Mouse (Mus musculus) MEL (cell line): ENCODE measurements around the gene Srpx2. TPM values are rescaled to one million over a fixed set of nuclear protein-coding genes. Genes with fewer than 3 reads are reported as not detected.

Source experiments
- DNase-seq: peaks from one replicate; pipeline ENCODE4 v3.0.0; 2011; ENCODE audit warnings: low read depth, low spot score
- H3K27ac ChIP-seq: 2 replicates; pipeline ENCODE4 v1.5.1; 2012; ENCODE audit warnings: low read depth, mild to moderate bottlenecking, control low read depth, low read length, moderate library complexity; ENCODE audit not compliant: control insufficient read depth
- H3K27me3 ChIP-seq, 2 experiments: fragments of 150-350 bp in 1 of 2; sonication (generic) in 1 of 2; 2 replicates each; pipeline ENCODE4 v1.6.1; 2012; ENCODE audit warnings: low read length in 2 of 2, mild to moderate bottlenecking in 2 of 2, improper control_type of control experiment in 1 of 2, moderate library complexity in 1 of 2; ENCODE audit not compliant: insufficient read depth in 2 of 2, control insufficient read depth in 1 of 2
- H3K36me3 ChIP-seq, 2 experiments: 2 replicates each; pipeline ENCODE4 v1.6.1; 2012 to 2014; ENCODE audit warnings: low read length in 2 of 2, improper control_type of control experiment in 1 of 2, inconsistent platforms in 1 of 2, mild to moderate bottlenecking in 1 of 2; ENCODE audit not compliant: insufficient read depth in 2 of 2, control insufficient read depth in 1 of 2
- H3K4me1 ChIP-seq, 2 experiments: fragments of 150-350 bp in 1 of 2; sonication (generic) in 1 of 2; 2 replicates each; pipeline ENCODE4 v1.6.1; 2012; ENCODE audit warnings: low read length in 2 of 2, improper control_type of control experiment in 1 of 2, mild to moderate bottlenecking in 1 of 2; ENCODE audit not compliant: insufficient read depth in 2 of 2, control insufficient read depth in 1 of 2
- H3K4me3 ChIP-seq, 2 experiments: fragments of 150-350 bp in 1 of 2; sonication (generic) in 1 of 2; 2 replicates each; pipeline ENCODE4 v1.5.1; 2012; ENCODE audit warnings: low read depth in 2 of 2, low read length in 2 of 2, mild to moderate bottlenecking in 2 of 2, moderate library complexity in 2 of 2, control low read depth in 1 of 2, improper control_type of control experiment in 1 of 2; ENCODE audit not compliant: control insufficient read depth in 1 of 2, insufficient read depth in 1 of 2
- H3K79me2 ChIP-seq: 2 replicates; pipeline ENCODE4 v1.6.1; 2012; ENCODE audit warnings: mild to moderate bottlenecking, low read length, moderate library complexity; ENCODE audit not compliant: control insufficient read depth, poor library complexity, insufficient read depth
- H3K9ac ChIP-seq: 2 replicates; pipeline ENCODE4 v1.6.1; 2012; ENCODE audit warnings: low read depth, mild to moderate bottlenecking, control low read depth, low read length, moderate library complexity; ENCODE audit not compliant: control insufficient read depth, poor library complexity, severe bottlenecking
- H3K9me3 ChIP-seq: fragments of 150-350 bp; sonication (generic); replicated peaks from 2 replicates; pipeline ENCODE4 v1.6.1; 2012; ENCODE audit warnings: mild to moderate bottlenecking, low read length, improper control_type of control experiment, moderate library complexity; ENCODE audit not compliant: insufficient read depth
- CTCF ChIP-seq, 3 experiments: IDR thresholded peaks in 2 of 3; conservative IDR thresholded peaks in 1 of 3; 2 replicates each; pipeline ENCODE4 v1.5.1; 2011 to 2012; ENCODE audit warnings: low read length in 3 of 3, low read depth in 2 of 3, mild to moderate bottlenecking in 2 of 3, improper control_type of control experiment in 1 of 3, inconsistent platforms in 1 of 3, mixed read lengths in 1 of 3, moderate library complexity in 1 of 3; ENCODE audit not compliant: control insufficient read depth in 1 of 3, insufficient read depth in 1 of 3, poor library complexity in 1 of 3, severe bottlenecking in 1 of 3
- ETS1 ChIP-seq: IDR thresholded peaks from 2 replicates; pipeline ENCODE4 v1.6.1; 2012; ENCODE audit warnings: low read depth, mild to moderate bottlenecking, inconsistent platforms, low read length, improper control_type of control experiment, moderate library complexity
- GABPA ChIP-seq: IDR thresholded peaks from 2 replicates; pipeline ENCODE4 v1.6.1; 2012; ENCODE audit warnings: low read depth, mild to moderate bottlenecking, inconsistent platforms, low read length, improper control_type of control experiment, moderate library complexity
- GATA1 ChIP-seq: IDR thresholded peaks from 2 replicates; pipeline ENCODE4 v1.6.1; 2011; ENCODE audit warnings: low read depth, low read length, improper control_type of control experiment
- HCFC1 ChIP-seq: IDR thresholded peaks from 2 replicates; pipeline ENCODE4 v1.6.1; 2012; ENCODE audit warnings: low read depth, mild to moderate bottlenecking, inconsistent platforms, low read length, improper control_type of control experiment, moderate library complexity
- JUND ChIP-seq: IDR thresholded peaks from 2 replicates; pipeline ENCODE4 v1.6.1; 2011; ENCODE audit warnings: low read depth, mild to moderate bottlenecking, improper control_type of control experiment, low read length
- KAT2A ChIP-seq: conservative IDR thresholded peaks from 2 replicates; pipeline ENCODE4 v1.6.1; 2012; ENCODE audit warnings: low read depth, low read length, improper control_type of control experiment, inconsistent platforms
- MAFK ChIP-seq: IDR thresholded peaks from 2 replicates; pipeline ENCODE4 v1.6.1; 2011; ENCODE audit warnings: low read depth, mild to moderate bottlenecking, low read length, improper control_type of control experiment, borderline replicate concordance
- MAZ ChIP-seq: IDR thresholded peaks from 2 replicates; pipeline ENCODE4 v1.6.1; 2012; ENCODE audit warnings: low read depth, mild to moderate bottlenecking, inconsistent platforms, low read length, improper control_type of control experiment
- MEF2A ChIP-seq: IDR thresholded peaks from 2 replicates; pipeline ENCODE4 v1.6.1; 2014; ENCODE audit warnings: low read depth, mild to moderate bottlenecking, inconsistent platforms, low read length, improper control_type of control experiment; ENCODE audit not compliant: poor library complexity, insufficient replicate concordance, severe bottlenecking; ENCODE audit errors: extremely low read depth
- MXI1 ChIP-seq: IDR thresholded peaks from 2 replicates; pipeline ENCODE4 v1.6.1; 2011; ENCODE audit warnings: mild to moderate bottlenecking, low read depth, low read length, improper control_type of control experiment
- MYB ChIP-seq: IDR thresholded peaks from 2 replicates; pipeline ENCODE4 v1.6.1; 2011; ENCODE audit warnings: mild to moderate bottlenecking, low read depth, low read length, improper control_type of control experiment
- NELFE ChIP-seq: IDR thresholded peaks from 2 replicates; pipeline ENCODE4 v1.6.1; 2011; ENCODE audit warnings: low read depth, low read length, improper control_type of control experiment
- NRF1 ChIP-seq: IDR thresholded peaks from 2 replicates; pipeline ENCODE4 v1.6.1; 2014; ENCODE audit warnings: low read depth, mild to moderate bottlenecking, inconsistent platforms, low read length, improper control_type of control experiment, moderate library complexity; ENCODE audit not compliant: poor library complexity, insufficient read depth, severe bottlenecking
- POLR2AphosphoS2 ChIP-seq: IDR thresholded peaks from 2 replicates; pipeline ENCODE4 v1.6.1; 2011; ENCODE audit warnings: low read length, improper control_type of control experiment
- POLR2AphosphoS5 ChIP-seq: IDR thresholded peaks from 2 replicates; pipeline ENCODE4 v1.6.1; 2012; ENCODE audit warnings: low read depth, borderline replicate concordance, mild to moderate bottlenecking, inconsistent platforms, low read length, moderate library complexity, mixed read lengths
- RAD21 ChIP-seq: IDR thresholded peaks from 2 replicates; pipeline ENCODE4 v1.6.1; 2011; ENCODE audit warnings: mild to moderate bottlenecking, low read depth, low read length, improper control_type of control experiment
- RCOR1 ChIP-seq: IDR thresholded peaks from 2 replicates; pipeline ENCODE4 v1.6.1; 2012; ENCODE audit warnings: low read depth, mild to moderate bottlenecking, inconsistent platforms, low read length, improper control_type of control experiment
- SIN3A ChIP-seq: IDR thresholded peaks from 2 replicates; pipeline ENCODE4 v1.6.1; 2012; ENCODE audit warnings: low read length, improper control_type of control experiment, inconsistent platforms
- TBP ChIP-seq: IDR thresholded peaks from 2 replicates; pipeline ENCODE4 v1.8.0; 2011; ENCODE audit warnings: low read depth, low read length, improper control_type of control experiment
- UBTF ChIP-seq: IDR thresholded peaks from 2 replicates; pipeline ENCODE4 v1.6.1; 2012; ENCODE audit warnings: low read depth, mild to moderate bottlenecking, inconsistent platforms, low read length, improper control_type of control experiment, moderate library complexity, borderline replicate concordance; ENCODE audit not compliant: insufficient read depth
- ZC3H11A ChIP-seq: IDR thresholded peaks from 2 replicates; pipeline ENCODE4 v1.6.1; 2012; ENCODE audit warnings: low read depth, mild to moderate bottlenecking, inconsistent platforms, low read length, improper control_type of control experiment
- ZMIZ1 ChIP-seq: IDR thresholded peaks from 2 replicates; pipeline ENCODE4 v1.6.1; 2012; ENCODE audit warnings: low read depth, mild to moderate bottlenecking, inconsistent platforms, low read length, improper control_type of control experiment, moderate library complexity
- polyA plus RNA-seq, 2 experiments: library from polyadenylated mRNA; stranded (reverse) in 1 of 2; unstranded in 1 of 2; fragments of >175 nt in 1 of 2; fragments of >200 nt in 1 of 2; gene quantifications; 2 replicates each; pipeline versions ENCODE4 v1.2.1 to v1.2.4; 2012; ENCODE audit warnings: low replicate concordance in 2 of 2, low read depth in 1 of 2; ENCODE audit not compliant: insufficient read length in 2 of 2, insufficient read depth in 1 of 2, missing spikeins in 1 of 2
- total RNA-seq: library from RNA; depleted of rRNA; stranded (reverse); fragments of 300-350 nt; gene quantifications from 2 replicates; pipeline ENCODE4 v1.2.3, GENCODE M21; 2012

Gene Srpx2
- total and polyA plus RNA-seq, 3 experiments: not detected

DNA sequence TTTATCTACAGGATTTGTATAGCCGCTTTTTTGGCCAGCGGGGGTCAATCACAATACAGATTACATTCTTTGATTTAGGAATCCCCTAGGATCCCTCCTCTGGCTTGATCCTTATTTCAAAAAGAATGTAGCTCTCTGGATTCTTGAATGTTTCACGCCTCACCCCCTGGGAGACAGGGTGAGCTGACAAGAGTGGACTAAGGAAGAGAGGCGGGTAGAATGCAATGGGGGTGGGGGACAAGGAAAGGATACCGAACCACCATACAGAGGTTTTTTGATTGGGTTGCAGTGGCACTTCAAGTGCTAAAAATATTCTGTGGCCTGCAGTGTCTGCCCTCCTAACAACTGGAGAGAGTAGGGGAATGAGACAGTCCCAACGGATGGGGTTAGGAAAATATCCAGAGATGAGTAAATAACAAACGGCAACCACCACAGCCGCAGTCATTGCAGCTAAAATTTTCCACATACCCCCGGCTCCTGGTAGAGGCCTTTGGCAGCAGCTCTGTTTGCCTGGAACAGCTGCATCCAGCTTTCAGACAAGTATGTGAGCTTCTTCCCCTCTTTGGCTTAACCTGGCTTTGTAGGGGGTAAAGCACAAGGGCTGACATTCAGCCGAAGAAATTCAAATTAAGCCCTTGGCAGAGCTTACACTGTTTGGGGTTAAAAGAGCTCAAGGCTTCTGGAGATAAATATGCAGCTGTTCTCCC lies 3.3 kb downstream of the Srpx2 start:
- no peak for TF ChIP-seq HCFC1
- no peak for TF ChIP-seq MAFK
- TF ChIP-seq TBP: no peak
- TF ChIP-seq NELFE: no peak
- no peak for TF ChIP-seq ZC3H11A
- no peak for TF ChIP-seq MAZ
- no peak for TF ChIP-seq GATA1
- no peak for TF ChIP-seq ZMIZ1
- no peak for TF ChIP-seq JUND
- no peak for TF ChIP-seq SIN3A
- Histone ChIP-seq H3K27me3 (peaks cover 8 to 17% of the 10 kb centered on the region in 2 experiments), H3K9ac (no peak overlapping the region), H3K27ac (no peak overlapping the region), H3K4me1 (no peaks in the 10 kb centered on the region), H3K4me3 (no peak overlapping the region), H3K79me2 (no peaks in the 10 kb centered on the region), H3K36me3 (no peaks in the 10 kb centered on the region), H3K9me3 (no peaks in the 10 kb centered on the region)
- no peak for DNase-seq

DNA sequence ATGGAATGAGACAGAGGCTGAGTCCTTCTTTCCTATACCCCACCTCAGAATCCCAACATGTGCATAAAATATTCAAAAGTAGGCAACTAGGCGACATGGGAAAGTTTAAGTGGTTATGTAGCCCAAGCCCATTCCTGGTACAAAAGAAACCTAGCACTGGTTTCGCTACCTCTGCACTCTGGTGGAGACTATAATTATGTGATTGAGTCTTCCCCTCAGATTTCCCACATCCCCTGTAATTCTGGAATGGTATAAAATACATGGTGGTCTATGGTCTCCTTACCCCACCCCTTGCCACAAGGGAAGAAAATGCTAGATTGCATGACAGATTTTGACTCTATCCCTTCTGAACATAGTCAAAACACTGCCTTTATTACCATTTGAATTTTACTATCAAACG lies 4.8 kb downstream of the Srpx2 start:
- Histone ChIP-seq H3K27me3 (peaks cover 8 to 17% of the 10 kb centered on the region in 2 experiments; a peak in 3 of 4 replicates), H3K9ac (no peak overlapping the region)
- no peak for TF ChIP-seq POLR2AphosphoS2
- TF ChIP-seq, all 39 proteins: peak for 0
- H3K9me3 ChIP-seq: no peaks in the 10 kb centered on the region
- no peaks in the 10 kb centered on the region for H3K79me2 ChIP-seq
- H3K27ac ChIP-seq: no peak overlapping the region
- no peak overlapping the region for H3K4me3 ChIP-seq
- no peaks in the 10 kb centered on the region for H3K36me3 ChIP-seq
- no peak for DNase-seq
- H3K4me1 ChIP-seq: no peaks in the 10 kb centered on the region

- Histone ChIP-seq H3K9me3 (no peaks in the 10 kb centered on the region), H3K4me3 (no peak overlapping the region), H3K79me2 (no peaks in the 10 kb centered on the region), H3K9ac (no peak overlapping the region), H3K4me1 (no peaks in the 10 kb centered on the region), H3K36me3 (no peaks in the 10 kb centered on the region), H3K27me3 (peaks cover 8 to 15% of the 10 kb centered on the region in 2 experiments; a peak in 3 of 4 replicates), H3K27ac (no peak overlapping the region)
- no peak for TF ChIP-seq ETS1
- no peak for TF ChIP-seq NRF1
- no peak for TF ChIP-seq MYB
- no peak for TF ChIP-seq POLR2AphosphoS5
- no peak for TF ChIP-seq RCOR1
- TF ChIP-seq KAT2A: no peak
- no peak for TF ChIP-seq TBP
- no peak for TF ChIP-seq MXI1
- no peak for TF ChIP-seq GABPA
- no peak for TF ChIP-seq RAD21
- no peak for TF ChIP-seq MEF2A
- no peak for TF ChIP-seq CTCF (IDR thresholded peaks at IDR 0.05 in 2 of 3, conservative IDR thresholded peaks at IDR 0.05 in 1 of 3; ENCODE audit: control insufficient read depth in 1 of 3, insufficient read depth in 1 of 3, low read depth in 2 of 3, low read length in 3 of 3, poor library complexity in 1 of 3, severe bottlenecking in 1 of 3)
- TF ChIP-seq UBTF: no peak
- no peak for DNase-seq
Measured at GRCm38 (mm10) chrX:133914219-133914618, 6.0 kb downstream of the Srpx2 start.
